Mouse (Mus musculus) activated CD4-positive, CD25-positive, alpha-beta regulatory T cell (primary cell): ENCODE results near the gene Tmem223. TPM values are rescaled to one million over a fixed set of nuclear protein-coding genes. Genes with fewer than 3 reads are reported as not detected.

Source experiments
- polyA plus RNA-seq, 2 experiments: library from polyadenylated mRNA; unstranded; fragments of 100-300 nt; shearing (Covaris generic); gene quantifications; one replicate each; pipeline ENCODE4 v1.2.1; 2017

Gene Tmem223
- 10 to 100 TPM; 90.9 to 99.6 TPM for polyA plus RNA-seq

DNA sequence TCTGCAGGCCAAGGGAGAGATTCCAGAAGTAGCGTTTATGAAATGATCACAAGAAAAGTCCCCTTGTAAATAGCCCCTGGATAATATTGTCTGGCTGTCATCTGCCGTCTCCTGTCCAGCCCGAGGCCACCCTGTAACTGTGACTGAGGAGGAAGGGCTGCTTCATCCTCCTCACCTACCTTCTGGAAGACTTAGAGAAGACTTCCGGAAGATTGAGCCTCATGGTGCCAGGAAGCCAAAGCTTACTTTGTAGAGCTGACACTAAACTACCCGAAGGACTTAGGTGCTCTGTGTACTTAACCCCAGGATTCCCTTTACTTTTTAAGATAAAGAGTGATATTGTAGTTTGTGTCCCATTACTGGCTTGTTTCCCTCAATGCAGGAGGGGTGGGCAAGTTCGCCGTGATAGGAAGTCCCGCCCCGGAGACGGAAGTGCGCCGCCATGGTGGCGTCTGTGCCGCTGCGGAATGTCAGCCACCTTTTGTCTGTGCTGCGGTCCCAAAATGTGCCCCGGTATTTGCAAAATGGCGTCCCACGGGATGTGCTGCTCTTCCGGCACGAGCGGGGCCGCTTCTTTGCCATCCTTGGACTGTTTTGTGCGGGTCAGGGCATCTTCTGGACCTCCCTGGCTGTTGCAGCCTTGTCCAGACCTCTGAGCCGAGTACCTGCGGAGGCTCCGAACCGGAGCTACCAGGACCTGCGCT is at the start of gene Tmem223:
TSS of gene Tmem223 (plus strand) at position 430 of the 704 bp plus-strand sequence.

DNA sequence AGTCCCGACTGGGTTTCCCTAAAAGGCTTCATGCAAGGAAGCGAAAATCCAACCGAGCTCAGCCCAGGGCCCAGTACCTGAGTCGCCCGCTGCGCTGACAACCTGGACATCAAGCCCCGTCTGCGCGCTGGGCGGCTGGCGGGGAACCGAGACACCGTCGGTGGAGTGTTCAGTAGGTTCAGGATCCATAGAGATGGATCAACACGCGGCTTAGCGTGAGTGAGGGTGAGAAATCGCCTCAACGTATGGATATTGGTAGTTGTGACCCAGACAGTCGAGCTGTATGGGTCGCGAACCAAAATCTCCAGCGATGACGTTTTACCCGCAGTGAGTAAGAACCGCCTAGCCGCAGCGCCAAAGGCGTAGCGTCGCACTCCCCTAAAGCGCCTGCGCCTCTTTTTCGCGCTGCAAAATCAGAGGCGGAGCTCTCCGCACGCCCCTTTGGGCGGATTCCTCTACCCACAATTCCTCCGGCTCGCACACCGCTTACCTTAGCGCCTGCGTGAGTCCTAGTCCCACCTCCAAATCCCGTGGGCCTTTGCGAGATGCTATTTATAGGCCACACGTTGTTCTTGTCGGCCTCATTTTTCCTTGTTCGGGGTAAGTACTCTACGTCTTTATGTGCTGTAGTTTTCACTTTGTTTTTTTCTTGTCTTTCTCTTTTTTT is 47.8 kb upstream of the Tmem223 start, which contains the start of gene Slc3a2:
TSS of gene Slc3a2 (minus strand) at position 463 of the 667 bp plus-strand sequence.

DNA sequence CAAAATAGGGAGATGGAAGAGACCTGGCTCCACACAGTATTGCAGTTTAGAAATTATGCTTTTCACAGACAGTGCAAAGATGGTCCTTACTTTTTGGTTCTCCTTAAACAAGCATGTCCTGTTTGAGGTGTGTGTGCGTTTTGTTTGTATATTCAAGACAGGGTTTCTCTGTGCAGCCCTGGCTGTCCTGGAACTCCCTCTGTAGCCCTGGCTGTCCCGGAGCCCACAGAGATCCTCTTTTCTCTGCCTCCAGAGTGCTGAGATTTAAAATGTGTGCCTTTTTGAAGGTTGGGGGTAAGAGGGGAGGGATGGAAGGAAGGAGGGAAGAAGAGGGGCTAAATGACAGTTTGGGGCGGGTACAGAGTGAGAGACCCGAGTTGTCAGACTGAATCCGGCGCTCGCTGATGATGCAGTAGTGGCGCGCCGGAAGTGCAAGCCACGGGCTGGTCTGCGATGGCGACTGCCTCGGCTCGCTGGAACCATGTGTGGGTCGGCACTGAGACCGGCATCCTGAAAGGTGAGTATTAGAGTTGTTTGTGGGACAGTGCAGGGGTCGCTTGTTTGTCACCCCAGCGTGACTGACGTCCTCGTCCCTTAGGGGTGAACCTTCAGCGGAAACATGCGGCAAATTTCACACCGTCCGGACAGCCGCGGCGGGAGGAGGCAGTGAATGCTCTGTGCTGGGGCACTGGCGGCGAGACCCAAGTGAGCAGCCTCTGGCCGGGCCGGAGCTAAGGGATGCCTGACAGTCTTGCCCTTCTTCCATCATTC is 35.2 kb upstream of the Tmem223 start, which contains the start of gene Wdr74:
TSS of gene Wdr74 (plus strand) at position 439 of the 771 bp plus-strand sequence.

DNA sequence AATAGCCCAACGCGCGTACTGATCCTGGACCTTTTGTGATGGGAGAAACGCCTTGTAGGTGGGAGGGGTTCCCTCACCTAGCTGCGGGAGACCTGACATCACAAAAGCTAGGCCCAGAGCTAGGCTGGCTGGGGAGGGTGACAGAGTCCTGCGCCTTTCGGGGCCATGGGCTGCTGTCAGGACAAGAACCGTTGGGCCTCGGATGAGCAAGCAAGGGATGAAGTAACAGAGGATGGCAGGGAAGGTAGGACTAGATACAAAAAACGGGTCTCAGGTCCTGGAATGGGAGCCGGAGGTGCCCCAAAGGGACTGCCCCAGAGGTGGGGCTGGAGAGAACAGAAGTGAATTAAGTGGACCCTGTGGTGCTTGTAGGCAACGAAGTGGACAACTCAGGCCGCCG is 30.2 kb upstream of the Tmem223 start, which contains the start of gene 1700092M07Rik:
TSS of gene 1700092M07Rik (plus strand) at position 116 of the 400 bp plus-strand sequence.

DNA sequence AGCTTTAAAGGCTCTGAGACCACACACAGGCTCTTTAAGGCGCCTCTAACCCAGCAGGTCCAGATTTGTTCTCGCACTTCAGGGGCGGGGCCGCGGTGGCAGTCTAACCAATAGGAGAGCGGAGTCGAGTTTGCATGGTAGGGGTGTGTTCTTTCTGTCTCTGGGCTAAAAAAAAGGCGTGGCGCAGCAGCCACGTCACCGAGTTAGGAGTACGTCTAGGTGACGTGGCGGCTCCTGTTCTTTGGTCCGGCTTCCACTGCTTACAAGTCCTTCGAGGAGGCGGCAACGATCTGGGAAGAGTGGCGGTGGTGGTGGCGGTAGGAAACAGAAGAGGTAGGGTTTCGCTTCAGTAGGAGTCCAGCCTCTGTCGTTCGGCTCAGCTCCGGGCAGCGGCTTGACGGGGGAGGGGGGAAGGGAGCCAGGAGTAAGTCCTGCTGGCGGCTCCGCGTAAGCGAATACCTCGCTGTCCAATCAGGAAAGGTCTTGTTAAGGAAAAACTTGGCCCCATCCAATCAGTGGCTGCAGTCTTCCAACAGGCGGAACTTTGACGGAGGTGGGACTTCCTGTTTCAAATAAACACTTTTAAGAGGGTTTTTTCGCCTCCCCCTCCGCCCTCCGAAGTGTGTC is 29.4 kb upstream of the Tmem223 start, which contains the start of gene Stx5a:
TSS of gene Stx5a (plus strand) at position 171 of the 627 bp plus-strand sequence.

DNA sequence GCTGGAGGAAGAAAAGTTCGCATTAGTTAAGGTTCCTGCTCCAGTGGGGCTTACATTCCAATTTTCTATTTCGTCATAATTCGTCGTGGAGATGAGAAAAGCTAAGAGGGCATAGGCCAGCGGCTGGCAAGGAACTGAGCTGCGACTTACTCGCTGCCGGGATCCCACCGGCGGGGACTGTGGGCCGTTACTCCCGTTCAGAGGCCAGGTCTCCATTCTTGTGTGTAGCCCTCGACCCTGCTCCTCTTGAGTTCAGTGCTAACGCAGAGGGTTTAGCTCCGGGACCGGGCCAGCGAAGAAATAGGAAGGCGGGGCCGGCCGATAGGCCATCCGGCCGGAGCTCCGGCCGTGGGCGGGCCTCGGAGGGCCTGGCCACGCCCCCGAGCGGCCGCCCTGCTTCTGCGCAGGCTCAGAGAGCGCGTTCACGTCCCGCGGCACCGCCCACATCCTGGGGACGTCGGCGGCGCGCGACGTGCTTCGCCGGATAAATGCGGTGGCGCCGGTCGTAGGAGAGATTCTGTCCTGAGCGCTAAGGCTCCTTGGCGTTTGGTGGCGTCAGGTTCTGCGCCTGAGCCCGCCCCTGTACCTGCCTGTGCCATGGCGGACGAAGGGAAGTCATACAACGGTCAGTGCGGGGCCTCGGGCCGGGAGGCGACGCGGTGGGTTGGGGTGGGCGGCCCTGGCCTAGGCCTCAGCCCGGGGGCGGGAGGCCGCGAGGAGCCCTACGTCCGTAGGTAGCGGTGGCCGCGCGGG is 14.0 kb upstream of the Tmem223 start, which contains the start of gene Nxf1:
TSS of gene Nxf1 (plus strand) at position 439 of the 753 bp plus-strand sequence.

DNA sequence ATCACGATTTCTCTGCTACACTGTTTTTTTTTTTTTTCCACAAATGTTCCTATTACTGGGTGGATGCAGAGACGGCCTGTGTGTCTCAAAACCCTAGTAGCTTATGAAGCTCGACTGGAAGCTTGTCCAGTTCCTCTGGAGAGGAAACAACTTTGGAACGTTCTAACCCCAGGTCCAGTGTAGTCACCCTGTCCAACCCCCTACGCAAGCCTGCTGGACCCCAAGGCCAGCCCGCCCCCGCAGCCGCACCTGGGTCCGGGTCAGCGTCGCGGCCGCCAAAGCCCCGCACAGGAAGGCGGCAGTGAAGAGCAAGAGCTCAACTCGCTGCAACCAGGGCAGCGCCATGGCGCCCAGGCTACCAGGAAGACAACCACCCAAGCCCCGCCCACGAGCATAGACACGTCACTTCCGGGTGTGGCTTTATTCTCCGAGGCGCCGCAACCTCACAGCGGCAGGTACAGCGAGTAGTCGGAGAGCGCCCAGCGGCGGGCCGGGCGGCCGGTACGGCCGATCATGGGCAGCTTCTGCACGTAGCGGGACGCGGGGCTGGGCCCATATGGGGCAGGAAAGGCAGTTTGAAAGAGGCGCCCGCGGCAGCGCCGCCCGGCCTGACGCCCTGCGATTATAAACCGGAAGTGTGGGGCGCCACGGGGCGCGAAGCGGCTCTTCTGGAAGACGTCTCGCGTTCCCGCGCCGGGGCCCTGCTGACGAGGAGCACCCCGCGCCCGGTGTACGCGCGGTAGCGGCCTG is 3.5 kb downstream of the Tmem223 start, which contains the start of gene Tmem179b:
TSS of gene Tmem179b (minus strand) at position 382 of the 750 bp plus-strand sequence.

DNA sequence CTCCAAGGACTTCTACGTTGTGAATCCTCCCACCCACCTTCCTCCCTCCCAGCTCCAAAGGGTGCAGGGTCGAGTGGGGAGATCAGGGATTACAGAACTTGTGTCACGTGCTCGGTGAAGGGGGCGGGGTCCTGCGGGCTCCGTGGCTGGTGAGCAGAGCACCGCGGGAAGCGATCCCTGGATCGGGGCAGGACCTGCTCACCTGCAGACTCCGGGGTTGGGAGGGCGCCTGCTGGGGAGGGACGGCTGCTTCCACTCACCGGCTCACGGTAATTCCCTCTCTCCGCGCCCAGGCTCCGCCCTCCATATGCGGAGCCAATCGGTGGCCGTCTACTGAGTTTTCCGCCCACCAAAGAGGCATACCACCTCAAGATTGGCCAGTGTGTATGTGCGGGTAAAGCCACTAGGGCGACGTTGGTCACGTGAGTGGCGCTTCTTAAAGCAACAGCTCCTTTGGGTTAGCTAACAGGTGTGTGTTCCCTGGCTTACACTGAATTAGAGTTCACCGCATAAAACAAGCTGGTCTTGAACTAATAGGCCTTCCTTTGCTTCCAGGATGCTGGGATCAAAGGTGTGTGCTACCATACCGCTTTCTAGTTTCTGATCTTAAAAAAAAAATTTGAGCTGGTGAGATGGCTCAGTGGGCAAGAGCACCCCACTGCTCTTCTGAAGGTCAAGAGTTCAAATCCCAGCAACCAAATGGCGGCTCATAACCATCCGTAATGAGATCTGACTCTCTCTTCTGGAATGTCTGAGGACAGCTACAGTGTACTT is 15.4 kb downstream of the Tmem223 start, which contains the start of gene Taf6l:
TSS of gene Taf6l (minus strand) at position 410 of the 774 bp plus-strand sequence.

DNA sequence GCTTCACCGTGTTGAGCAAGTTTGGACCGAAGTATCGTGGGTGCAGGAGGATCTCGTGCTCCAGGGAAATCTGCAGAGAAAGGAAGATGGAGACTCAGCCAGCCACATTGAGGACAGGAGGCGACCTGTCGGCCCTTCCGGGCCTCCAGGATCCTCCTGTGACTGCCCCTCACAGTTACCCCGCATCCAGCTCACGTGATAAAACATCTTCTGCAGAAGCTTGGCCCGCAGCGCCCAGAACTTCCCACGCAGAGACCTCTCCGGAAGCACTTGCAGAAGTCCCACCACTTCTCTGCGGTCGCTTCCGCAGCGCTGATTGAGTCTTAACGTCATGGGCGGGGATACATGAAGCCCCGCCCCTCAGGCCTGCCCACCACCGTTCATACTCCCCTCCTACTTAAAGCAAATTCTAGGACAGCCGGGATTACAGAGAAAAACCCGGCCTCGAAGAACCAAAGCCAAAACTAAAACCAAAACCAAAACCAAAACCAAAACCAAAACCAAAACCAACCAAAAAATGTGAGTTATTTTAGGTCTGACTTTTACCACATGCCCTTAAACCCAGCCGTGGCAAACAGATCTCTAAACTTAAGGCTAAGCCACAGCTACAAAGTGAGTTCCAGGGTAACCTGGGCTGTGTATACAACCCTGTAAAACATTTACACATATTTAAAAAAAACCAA is 27.6 kb downstream of the Tmem223 start, which contains the start of gene Polr2g:
TSS of gene Polr2g (minus strand) at position 314 of the 683 bp plus-strand sequence.

DNA sequence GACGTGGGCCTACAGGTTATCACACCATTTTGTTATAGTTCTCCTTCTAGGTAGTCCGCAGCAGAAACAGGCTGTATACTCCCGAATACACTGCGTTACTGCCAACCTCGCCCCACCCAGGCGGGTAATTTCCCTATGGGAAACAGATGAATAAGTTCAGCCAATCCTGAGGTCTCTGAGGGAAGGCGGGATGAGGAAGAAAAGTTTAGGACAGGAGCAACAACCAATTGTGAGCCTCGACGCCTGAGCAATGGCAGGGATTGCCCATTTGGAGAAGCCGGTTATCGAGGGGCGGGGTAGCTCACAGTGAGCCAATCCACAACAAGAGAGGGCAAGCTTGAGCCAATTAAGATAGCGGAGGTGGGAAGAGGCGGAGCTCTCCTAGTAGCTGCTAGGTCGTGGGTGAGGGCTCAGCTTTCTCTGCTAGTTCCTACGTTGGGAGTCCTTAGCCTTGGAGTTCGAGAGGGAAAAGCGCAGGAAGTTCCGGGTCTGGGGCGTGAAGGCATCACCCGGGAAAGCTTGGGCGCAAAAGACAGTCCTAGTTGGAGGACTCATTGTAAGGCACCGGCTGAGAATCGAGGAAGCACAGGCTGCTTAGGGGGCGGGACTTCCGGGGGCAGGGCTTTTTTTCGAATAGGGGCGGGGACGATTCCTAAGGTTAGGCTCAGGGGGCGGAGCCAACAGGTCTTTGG is 31.5 kb downstream of the Tmem223 start, which contains the start of gene Zbtb3:
TSS of gene Zbtb3 (plus strand) at position 426 of the 692 bp plus-strand sequence.

DNA sequence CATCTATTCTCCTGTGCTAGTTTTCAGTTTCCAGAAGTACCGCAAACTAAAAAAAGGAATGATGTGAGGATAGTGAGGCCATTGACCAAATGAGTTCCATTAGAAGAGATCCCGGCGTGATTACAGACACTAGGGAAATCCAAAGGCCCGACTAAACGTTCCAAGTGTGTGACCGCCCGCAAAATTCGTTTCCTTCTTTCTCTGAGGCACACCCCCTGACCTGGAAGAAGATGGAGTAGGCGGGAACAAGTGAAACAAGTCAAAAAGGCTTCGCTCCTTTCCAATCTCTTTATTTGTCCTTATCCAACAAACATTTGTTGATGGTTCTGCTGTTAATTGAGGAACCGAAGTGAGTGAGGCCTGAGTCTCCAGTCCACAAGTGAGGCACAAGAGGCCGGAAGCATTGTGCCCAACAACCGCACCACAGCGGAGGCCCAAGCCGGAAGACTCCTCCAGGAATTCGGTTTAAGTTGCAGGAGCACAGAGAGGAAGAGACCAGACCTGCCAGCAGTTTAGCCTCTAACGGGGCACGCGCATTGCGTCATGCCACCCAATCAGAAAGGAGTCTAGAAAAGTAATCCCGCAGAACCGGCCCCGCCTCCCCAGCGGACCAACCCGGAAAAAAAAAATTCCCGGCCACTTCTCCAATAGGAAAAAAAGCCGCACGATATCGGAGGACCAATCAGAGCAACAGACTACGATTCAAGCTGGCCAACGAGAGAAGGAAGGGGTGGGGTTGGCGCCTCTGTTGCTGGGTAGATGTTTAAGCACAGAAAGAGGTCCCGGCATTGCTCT is 48.2 kb downstream of the Tmem223 start, which contains the start of gene Ttc9c:
TSS of gene Ttc9c (minus strand) at position 533 of the 795 bp plus-strand sequence.

DNA sequence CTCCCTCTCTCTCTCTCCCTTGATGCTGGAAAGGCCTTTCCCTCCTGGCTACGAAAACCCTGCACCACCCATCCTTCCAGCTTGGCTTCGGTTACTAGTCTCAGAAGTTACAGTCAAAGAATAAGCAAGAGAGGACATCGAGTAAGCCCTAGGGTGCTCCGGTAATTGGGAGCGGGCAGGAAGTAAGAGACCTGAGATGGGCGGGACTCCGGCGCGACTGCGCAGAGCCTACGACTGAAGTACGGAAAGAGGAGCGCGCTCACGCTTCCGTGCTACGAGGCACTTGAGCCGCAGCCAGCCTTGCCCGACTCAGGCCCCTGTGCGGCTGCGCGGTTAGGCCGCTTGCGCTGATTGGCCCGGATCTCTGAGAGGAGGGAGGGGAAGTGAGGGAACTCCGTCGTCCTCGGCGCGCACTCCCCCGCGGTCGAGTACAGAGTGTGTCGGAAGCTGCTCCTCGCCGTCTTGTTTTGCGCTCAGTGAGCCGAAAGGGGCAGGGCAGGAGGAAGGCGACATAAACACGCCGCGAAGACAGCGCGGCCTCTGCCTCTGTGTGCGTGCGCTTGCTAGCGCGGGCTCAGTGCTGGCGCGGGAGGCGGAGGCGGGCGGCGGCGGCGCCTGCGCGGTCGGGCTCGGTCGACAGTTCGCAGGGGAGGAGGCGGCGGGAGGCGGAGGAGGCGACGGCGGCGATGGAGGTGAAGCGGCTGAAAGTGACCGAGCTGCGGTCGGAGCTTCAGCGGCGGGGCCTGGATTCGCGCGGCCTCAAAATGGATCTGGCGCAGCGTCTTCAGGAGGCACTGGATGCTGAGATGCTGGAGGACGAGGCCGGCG is 49.0 kb downstream of the Tmem223 start, which contains the start of gene Hnrnpul2:
TSS of gene Hnrnpul2 (plus strand) at position 415 of the 828 bp plus-strand sequence.

